Mouse (Mus musculus) hindbrain, embryonic 15.5 days (tissue): ENCODE measurements at regions not wholly inside any gene's neighbourhood (a gene's known extent, or its start where the extent isn't known, plus 50 kb on each side); places are given as distances from the start of the nearest gene placed in this dataset.

ENCODE experiments used
- ATAC-seq: fragments of 200-750 bp; cut with Nextera tagmentation; 2 replicates; pipeline ENCODE4 v1.8.0; 2017; ENCODE audit warnings: low read depth, moderate number of reproducible peaks, moderate TSS enrichment; ENCODE audit not compliant: low FRiP score
- H3K27ac ChIP-seq: fragments of 300-500 bp; sonication (generic); replicated peaks from 2 replicates; pipeline ENCODE4 v1.5.1; 2015; ENCODE audit warnings: mild to moderate bottlenecking, inconsistent platforms
- H3K27me3 ChIP-seq: fragments of 300-500 bp; sonication (generic); 2 replicates; pipeline ENCODE4 v1.6.1; 2015; ENCODE audit warnings: control low read depth, inconsistent platforms
- H3K36me3 ChIP-seq: fragments of 300-500 bp; sonication (generic); 2 replicates; pipeline ENCODE4 v1.6.1; 2015; ENCODE audit warnings: control low read depth, inconsistent platforms
- H3K4me1 ChIP-seq: fragments of 300-500 bp; sonication (generic); replicated peaks from 2 replicates; pipeline ENCODE4 v1.6.1; 2015; ENCODE audit warnings: control low read depth, inconsistent platforms
- H3K4me2 ChIP-seq: fragments of 300-500 bp; sonication (generic); 2 replicates; pipeline ENCODE4 v1.6.1; 2015; ENCODE audit warnings: moderate library complexity, mild to moderate bottlenecking, inconsistent platforms
- H3K4me3 ChIP-seq: fragments of 300-500 bp; sonication (generic); 2 replicates; pipeline ENCODE4 v1.5.1; 2015; ENCODE audit warnings: mild to moderate bottlenecking, inconsistent platforms
- H3K9ac ChIP-seq: fragments of 300-500 bp; sonication (generic); 2 replicates; pipeline ENCODE4 v1.6.1; 2015; ENCODE audit warnings: inconsistent platforms
- H3K9me3 ChIP-seq: fragments of 300-500 bp; sonication (generic); 2 replicates; pipeline ENCODE4 v1.6.1; 2016; ENCODE audit warnings: control low read depth, inconsistent platforms
- WGBS: fragments of 180-500 bp; shearing (Covaris S2); methylation state at CpG from one replicate; pipeline ENCODE4 v1.1.7; 2015; 5-methylcytosine and 5-hydroxymethylcytosine counted together

DNA sequence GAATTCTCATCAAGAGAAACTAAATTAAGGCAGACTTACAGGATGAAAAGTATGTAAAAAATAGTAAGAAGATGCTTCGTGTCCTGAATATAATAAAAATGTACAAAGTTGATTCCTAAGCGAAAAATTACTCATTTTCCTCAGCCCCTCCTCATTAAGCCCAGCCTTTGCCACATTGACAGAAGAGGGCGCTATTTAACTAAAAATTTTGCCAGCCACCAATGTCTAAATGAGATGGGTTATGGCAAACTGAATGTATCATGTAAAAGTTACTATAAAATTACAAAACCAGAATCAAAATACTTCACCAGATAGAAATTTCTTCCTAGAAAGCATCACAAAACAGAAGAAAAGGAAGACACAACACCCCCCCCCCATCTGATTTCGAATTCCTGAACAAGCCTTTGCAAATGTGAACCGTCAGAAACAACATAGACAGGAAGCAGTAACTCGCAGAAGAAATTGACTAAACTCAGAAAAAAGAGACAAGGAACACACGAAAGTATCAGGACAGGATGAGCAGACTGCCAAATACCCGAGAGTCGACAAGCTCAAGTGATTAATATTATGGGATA lies 191.2 kb upstream of the Tars start:
- Histone ChIP-seq H3K36me3 (no peaks in the 10 kb centered on the region), H3K9ac (no peak overlapping the region), H3K4me3 (no peak overlapping the region), H3K9me3 (no peaks in the 10 kb centered on the region), H3K27ac (no peak overlapping the region), H3K4me2 (no peak overlapping the region), H3K4me1 (no peaks in the 10 kb centered on the region), H3K27me3 (no peaks in the 10 kb centered on the region)
- whole genome bisulfite sequencing = 57% methylated on average over 9 of the region's 9 CpGs
- no peak for ATAC-seq

- 65% methylated on average over 7 of the region's 7 CpGs for WGBS
- ATAC-seq = no peak
- H3K36me3 ChIP-seq = no peaks in the 10 kb centered on the region
- H3K4me1 ChIP-seq = no peaks in the 10 kb centered on the region
- no peak overlapping the region for H3K27ac ChIP-seq
- no peaks in the 10 kb centered on the region for H3K9me3 ChIP-seq
- no peaks in the 10 kb centered on the region for H3K27me3 ChIP-seq
- H3K9ac ChIP-seq = no peak overlapping the region
- no peak overlapping the region for H3K4me3 ChIP-seq
- no peak overlapping the region for H3K4me2 ChIP-seq
These were observed 190.3 kb upstream of the Tars start for GRCm38 (mm10) chr15:11589795-11590194.

DNA sequence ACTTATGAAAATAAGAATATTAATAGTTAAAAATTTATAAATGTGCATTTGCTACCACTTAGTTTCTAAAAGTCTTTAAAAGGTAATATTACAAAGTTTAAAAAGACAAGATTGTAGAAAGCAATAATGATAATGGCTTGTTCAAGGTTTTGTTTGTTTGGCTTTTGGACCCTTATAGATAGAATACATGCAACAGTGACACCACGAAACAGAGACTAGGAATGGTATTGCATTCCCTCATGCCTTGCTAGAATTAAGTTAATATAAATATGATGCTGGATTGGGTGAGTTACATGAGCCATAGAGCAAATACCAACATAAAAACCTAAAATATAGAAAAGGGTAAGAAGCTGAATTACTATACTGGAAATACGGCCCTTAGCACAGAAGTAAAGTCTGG lies 186.9 kb upstream of the Tars start:
- H3K4me2 ChIP-seq = no peak overlapping the region
- H3K4me1 ChIP-seq = no peaks in the 10 kb centered on the region
- no peak overlapping the region for H3K4me3 ChIP-seq
- no peak for ATAC-seq
- no peaks in the 10 kb centered on the region for H3K9me3 ChIP-seq
- no peak overlapping the region for H3K9ac ChIP-seq
- no peaks in the 10 kb centered on the region for H3K36me3 ChIP-seq
- 91% methylated on average over 2 of the region's 2 CpGs for WGBS
- no peaks in the 10 kb centered on the region for H3K27me3 ChIP-seq
- H3K27ac ChIP-seq = no peak overlapping the region

- no peaks in the 10 kb centered on the region for H3K4me1 ChIP-seq
- no peaks in the 10 kb centered on the region for H3K27me3 ChIP-seq
- no peak for ATAC-seq
- H3K9ac ChIP-seq = no peak overlapping the region
- no peaks in the 10 kb centered on the region for H3K9me3 ChIP-seq
- no peak overlapping the region for H3K27ac ChIP-seq
- H3K36me3 ChIP-seq = no peaks in the 10 kb centered on the region
- no peak overlapping the region for H3K4me3 ChIP-seq
- no peak overlapping the region for H3K4me2 ChIP-seq
- whole genome bisulfite sequencing = 55% methylated on average over 2 of the region's 2 CpGs
These were observed 184.7 kb upstream of the Tars start for GRCm38 (mm10) chr15:11584155-11584554.

DNA sequence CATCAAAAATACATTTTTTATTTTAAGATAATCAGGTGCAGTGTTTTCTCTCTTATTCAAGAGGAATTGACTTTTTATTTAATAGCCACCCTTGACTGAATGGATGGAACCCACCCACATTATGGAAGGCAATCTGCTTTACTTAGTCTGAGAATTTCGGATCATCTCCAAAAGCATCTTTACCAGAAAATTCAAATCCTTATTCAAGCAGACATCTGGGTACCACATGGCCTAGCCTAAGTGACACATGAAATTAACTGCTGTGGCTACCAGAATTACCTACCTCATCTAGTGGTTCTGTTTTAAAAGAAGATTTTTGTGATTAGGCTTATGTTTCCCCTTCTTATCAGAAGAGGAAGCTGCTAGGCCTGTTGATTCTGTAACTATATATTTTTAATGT lies 178.9 kb upstream of the Tars start:
- H3K4me1 ChIP-seq = no peaks in the 10 kb centered on the region
- H3K9ac ChIP-seq = no peak overlapping the region
- no peaks in the 10 kb centered on the region for H3K9me3 ChIP-seq
- no peak overlapping the region for H3K4me2 ChIP-seq
- no peak overlapping the region for H3K4me3 ChIP-seq
- H3K27ac ChIP-seq = no peak overlapping the region
- H3K36me3 ChIP-seq = no peaks in the 10 kb centered on the region
- no peaks in the 10 kb centered on the region for H3K27me3 ChIP-seq
- no peak for ATAC-seq
- WGBS = 89% methylated on average over 1 of the region's 1 CpGs

DNA sequence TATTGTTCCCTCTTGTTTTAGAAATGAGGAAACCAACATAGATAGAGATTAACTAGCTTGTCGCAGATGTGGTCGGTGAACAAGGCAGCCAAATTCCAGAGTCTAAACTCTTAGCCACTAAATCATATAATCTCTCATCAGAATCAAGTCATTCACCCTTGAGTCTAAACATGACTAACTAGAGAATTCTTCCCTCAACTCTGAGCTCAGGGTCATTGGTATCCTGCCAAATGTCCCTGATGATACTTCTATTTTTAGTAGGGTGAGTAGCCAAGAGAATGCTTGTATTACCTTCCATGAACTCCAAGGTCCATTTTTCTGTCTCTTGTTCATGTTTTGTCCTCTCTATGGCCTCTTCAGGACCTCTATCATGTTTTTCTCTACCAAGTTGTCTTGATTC lies 174.9 kb upstream of the Tars start:
- no peak overlapping the region for H3K27ac ChIP-seq
- ATAC-seq = no peak
- no peaks in the 10 kb centered on the region for H3K36me3 ChIP-seq
- H3K4me2 ChIP-seq = no peak overlapping the region
- H3K4me1 ChIP-seq = no peaks in the 10 kb centered on the region
- no peaks in the 10 kb centered on the region for H3K9me3 ChIP-seq
- H3K4me3 ChIP-seq = no peak overlapping the region
- WGBS = 93% methylated on average over 2 of the region's 2 CpGs
- no peak overlapping the region for H3K9ac ChIP-seq
- H3K27me3 ChIP-seq = no peaks in the 10 kb centered on the region

DNA sequence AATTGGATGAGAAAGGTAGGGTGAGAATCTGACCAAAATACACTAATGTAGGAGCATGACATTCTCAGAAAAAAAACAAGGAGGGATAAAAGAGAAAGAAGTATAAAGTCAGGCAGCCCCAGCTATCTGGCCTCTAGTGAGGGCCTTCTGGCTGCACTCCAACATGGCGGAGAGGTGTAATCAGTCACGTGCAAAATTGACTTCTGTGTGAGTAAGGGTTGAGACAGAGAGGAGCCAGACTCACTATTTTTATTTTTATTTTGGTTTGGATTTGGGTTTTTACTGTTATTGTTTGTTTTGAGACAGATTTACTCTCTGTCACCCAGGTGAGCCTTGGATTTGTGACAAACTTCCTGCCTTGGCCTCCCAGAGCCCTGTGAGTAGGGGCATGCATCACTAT lies 174.0 kb upstream of the Tars start:
- H3K9ac ChIP-seq = no peak overlapping the region
- 74% methylated on average over 2 of the region's 2 CpGs for WGBS
- no peak overlapping the region for H3K4me3 ChIP-seq
- H3K27me3 ChIP-seq = no peaks in the 10 kb centered on the region
- no peak overlapping the region for H3K4me2 ChIP-seq
- no peak overlapping the region for H3K27ac ChIP-seq
- H3K4me1 ChIP-seq = no peaks in the 10 kb centered on the region
- no peaks in the 10 kb centered on the region for H3K9me3 ChIP-seq
- no peak for ATAC-seq
- no peaks in the 10 kb centered on the region for H3K36me3 ChIP-seq

GRCm38 (mm10) chr15:11572063-11572462 lies 172.6 kb upstream of the Tars start:
- ATAC-seq = no peak

DNA sequence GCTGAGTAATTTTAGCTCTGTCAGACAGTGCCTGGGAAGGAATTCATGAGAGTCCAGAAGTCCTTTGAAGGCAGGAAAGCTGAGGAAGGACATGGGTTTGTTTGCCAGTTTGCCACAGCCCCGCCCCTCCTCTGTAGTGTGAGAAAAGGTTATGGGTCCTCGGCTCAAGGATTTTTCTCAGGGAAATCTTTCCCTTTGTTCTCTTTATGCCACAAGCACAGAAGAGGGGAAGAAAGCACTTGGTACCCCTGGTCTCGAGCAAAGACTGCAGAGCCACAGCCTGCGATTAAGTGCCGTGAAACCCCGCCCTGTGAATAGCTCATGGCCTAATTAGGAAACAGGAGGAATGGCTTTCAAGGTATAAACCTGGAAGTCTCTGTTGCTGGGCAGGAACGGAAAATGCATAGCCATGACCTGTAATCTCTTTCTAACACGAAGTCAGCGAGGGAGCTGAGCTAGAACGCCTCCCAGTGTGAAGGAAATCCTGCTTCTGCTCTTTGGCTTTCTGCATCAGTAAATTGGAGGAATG lies 166.1 kb upstream of the Tars start:
- Histone ChIP-seq H3K27ac (no peak overlapping the region), H3K9me3 (no peaks in the 10 kb centered on the region), H3K36me3 (no peaks in the 10 kb centered on the region), H3K4me2 (peak overlapping the region; percentile 18), H3K9ac (no peak overlapping the region), H3K4me1 (no peaks in the 10 kb centered on the region), H3K27me3 (no peaks in the 10 kb centered on the region), H3K4me3 (no peak overlapping the region)
- ATAC-seq = no peak
- 24% methylated on average over 10 of the region's 10 CpGs for WGBS

More at GRCm38 (mm10) chr15:11572063-11572462, 172.6 kb upstream of the Tars start:
- no peaks in the 10 kb centered on the region for H3K36me3 ChIP-seq
- no peaks in the 10 kb centered on the region for H3K4me1 ChIP-seq
- WGBS = 85% methylated on average over 4 of the region's 4 CpGs
- H3K9ac ChIP-seq = no peak overlapping the region
- H3K4me2 ChIP-seq = no peak overlapping the region
- H3K27ac ChIP-seq = no peak overlapping the region
- no peak overlapping the region for H3K4me3 ChIP-seq
- no peaks in the 10 kb centered on the region for H3K27me3 ChIP-seq
- no peaks in the 10 kb centered on the region for H3K9me3 ChIP-seq

DNA sequence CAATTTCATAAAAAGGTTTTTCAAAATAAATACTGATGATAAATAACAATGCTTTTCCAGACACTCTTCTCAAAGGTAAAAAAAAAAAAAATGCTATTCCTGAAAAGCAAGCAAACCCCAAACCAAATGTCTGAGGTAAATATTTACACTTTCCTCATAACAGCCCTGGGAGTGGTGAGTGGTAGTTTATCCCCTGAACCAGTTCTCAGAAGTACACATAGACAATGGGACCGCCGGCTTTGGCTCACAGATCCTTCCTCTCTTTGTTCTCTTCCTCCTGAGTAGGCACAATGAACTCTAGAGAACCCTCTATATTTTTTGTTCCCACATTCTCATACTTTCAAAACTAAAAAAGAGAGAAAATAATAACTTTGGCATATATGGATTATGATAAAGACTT lies 153.1 kb upstream of the Tars start:
- Histone ChIP-seq H3K36me3 (no peaks in the 10 kb centered on the region), H3K9ac (no peak overlapping the region), H3K4me3 (no peak overlapping the region), H3K27me3 (no peaks in the 10 kb centered on the region), H3K4me2 (no peak overlapping the region), H3K27ac (no peak overlapping the region), H3K4me1 (no peaks in the 10 kb centered on the region), H3K9me3 (no peaks in the 10 kb centered on the region)
- 71% methylated on average over 2 of the region's 2 CpGs for WGBS
- no peak for ATAC-seq

DNA sequence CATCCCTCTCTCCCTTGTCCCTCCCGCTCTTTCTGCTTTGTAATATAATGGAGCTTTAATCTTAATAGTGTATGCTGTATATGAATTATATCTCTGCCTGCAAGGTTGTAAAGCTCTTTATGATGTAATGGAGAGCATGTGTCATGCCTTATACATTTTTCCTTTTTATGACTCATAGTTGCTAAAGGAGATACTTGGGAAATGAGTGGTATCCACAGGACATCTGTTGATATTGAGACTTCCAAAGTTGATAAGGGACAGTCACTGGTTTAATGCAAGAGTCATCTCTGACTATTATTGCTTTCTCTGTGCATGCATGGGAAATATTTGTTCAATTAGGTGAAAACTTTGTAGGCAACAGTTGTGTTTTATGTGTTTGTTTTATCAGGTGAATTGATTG lies 152.6 kb upstream of the Tars start:
- Histone ChIP-seq H3K27ac (no peak overlapping the region), H3K9ac (no peak overlapping the region), H3K27me3 (no peaks in the 10 kb centered on the region), H3K9me3 (no peaks in the 10 kb centered on the region), H3K4me1 (no peaks in the 10 kb centered on the region), H3K4me2 (no peak overlapping the region), H3K36me3 (no peaks in the 10 kb centered on the region), H3K4me3 (no peak overlapping the region)
- ATAC-seq = no peak
- 87% methylated on average over 1 of the region's 1 CpGs for WGBS

- 66% methylated on average over 3 of the region's 3 CpGs for WGBS
These were observed 140.0 kb upstream of the Tars start for GRCm38 (mm10) chr15:11539485-11539884.

GRCm38 (mm10) chr15:11536076-11536620 lies 136.7 kb upstream of the Tars start:
- Histone ChIP-seq H3K4me3 (no peak overlapping the region), H3K4me1 (no peaks in the 10 kb centered on the region), H3K9ac (no peak overlapping the region), H3K36me3 (no peaks in the 10 kb centered on the region), H3K27me3 (no peaks in the 10 kb centered on the region), H3K4me2 (no peak overlapping the region), H3K9me3 (no peaks in the 10 kb centered on the region), H3K27ac (no peak overlapping the region)
- 83% methylated on average over 7 of the region's 7 CpGs for WGBS
- ATAC-seq = no peak

More at GRCm38 (mm10) chr15:11539485-11539884, 140.0 kb upstream of the Tars start:
- no peak overlapping the region for H3K27ac ChIP-seq
- H3K27me3 ChIP-seq = no peaks in the 10 kb centered on the region
- H3K36me3 ChIP-seq = no peaks in the 10 kb centered on the region
- H3K4me3 ChIP-seq = no peak overlapping the region
- H3K4me2 ChIP-seq = no peak overlapping the region
- no peaks in the 10 kb centered on the region for H3K9me3 ChIP-seq
- ATAC-seq = no peak
- H3K4me1 ChIP-seq = no peaks in the 10 kb centered on the region
- H3K9ac ChIP-seq = no peak overlapping the region
